Mouse (Mus musculus) 416B (cell line): ENCODE measurements around the gene Myo1e.

ENCODE experiments used
- DNase-seq: peaks from one replicate; pipeline ENCODE4 v3.0.0; 2011; ENCODE audit warnings: low read depth

Gene Myo1e

DNA sequence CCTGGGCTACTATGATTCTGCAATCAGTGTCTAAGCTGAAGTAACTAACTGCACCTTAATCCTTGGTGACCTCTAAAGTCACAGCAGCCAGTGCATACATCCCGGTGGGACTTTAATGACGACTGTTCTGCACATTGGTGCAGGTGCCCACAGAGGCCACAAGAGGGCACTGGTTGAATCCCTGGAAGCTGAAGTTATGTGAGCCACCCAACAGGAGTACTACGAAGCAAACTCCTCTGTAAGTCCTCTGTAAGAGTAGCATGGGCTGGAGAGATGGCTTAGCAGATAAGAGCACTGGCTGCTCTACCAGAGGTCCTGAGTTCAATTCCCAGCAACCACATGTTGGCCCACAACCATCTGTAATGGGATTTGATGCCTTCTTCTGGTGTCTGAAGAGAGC, 209.3 kb downstream of the Myo1e start:
- DNase-seq = peak; percentile 78

DNA sequence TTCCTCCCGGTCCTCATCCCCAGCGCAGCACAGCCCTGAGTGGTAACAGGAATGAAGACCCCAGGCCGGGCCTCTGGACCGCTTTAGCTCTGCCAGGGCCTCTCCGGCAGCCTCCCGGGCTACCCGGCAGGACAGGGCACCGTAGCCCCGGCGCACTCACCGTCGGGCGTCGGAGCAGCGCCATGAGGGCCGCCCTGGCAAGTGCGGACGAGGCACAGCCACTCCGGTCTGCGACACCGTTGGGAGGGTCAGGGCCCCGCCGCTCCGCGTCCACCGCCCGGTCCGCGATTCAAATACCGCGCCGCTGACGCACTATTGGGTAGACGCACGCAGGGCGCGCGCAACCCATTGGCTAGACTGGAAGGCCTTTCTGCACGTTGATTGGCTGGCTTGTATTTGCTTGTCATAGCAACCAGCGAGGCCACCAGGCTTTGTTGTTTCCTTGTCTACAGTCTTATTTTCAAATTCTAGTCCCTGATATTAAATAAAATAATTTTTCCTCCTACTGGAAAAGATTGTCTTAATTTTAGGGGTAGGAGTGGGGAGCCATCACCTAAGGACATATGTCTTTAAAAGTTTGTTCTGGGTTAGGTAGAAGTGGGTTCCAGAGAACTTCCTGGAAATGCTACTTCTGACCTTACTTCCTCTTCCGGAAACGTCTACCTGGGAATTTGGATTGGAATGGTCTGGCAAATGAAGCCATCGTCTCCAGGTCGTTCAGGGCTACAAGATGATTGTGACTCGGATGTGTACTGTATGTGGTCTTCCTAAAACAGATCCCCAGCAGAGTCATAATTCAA, 214.3 kb downstream of the Myo1e start, which contains the start of gene Ccnb2:
Gene Ccnb2, minus strand, starts transcription at position 291 of the 800 bp plus-strand sequence.
- DNase-seq = peak; percentile 94

DNA sequence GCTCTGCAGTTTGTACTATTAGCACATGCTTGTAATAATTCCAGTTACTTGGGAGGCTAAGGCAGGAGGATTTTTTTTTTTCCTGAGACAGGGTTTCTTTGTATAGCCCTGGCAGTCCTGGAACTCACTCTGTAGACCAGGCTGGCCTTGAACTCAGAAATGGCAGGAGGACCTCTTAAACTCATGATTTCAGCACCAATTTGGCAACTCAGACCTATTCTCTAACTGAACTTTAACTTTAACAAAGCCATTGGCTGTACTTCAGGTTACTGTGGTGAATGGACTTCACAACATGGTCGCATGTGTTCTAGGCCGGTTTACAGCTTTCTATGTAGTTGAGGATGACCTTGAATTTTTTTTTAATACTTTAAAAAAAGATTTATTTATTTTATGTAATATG, 215.5 kb downstream of the Myo1e start:
- DNase-seq = no peak

DNA sequence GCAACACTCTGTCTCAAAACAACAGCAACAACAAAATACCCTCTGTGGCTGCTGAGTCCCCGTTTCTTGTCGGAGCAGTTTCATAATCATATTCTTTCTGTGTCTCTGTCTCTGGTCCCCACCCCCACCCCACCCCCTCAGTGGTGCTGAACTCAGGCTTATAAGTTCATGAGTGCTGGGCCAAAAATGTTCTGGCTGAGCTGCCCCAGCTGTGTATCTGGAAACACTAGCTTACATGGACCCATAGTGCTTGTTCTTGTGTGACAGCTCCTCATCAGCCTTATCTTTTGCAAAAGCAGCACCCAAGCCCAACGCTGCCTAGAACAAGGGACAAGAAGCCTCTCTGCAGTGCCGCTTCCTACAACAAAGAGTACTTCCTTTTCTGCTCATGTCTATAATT, 232.8 kb downstream of the Myo1e start:
- DNase-seq = no peak

DNA sequence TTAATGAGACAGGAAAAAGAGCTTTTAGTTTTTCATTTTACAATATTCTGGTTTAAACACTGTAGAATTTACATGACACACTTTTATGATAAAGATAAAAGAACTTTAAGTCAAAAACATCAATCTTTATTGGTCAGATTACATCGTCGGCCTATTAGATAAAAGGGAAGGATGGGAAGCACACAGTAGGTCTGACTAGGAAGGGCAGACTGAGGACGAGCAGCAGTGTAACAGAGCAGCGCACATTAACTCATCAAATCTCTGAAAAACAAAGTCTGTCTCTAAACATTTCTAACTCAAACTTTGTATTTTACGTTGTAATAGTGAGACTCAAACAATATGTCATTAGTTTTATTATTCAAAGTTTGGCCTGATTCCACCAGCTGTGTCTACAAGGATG, 241.9 kb downstream of the Myo1e start:
- DNase-seq = no peak
